Mouse (Mus musculus) limb, embryonic 14.5 days (tissue): ENCODE data around the gene Ank2. TPM values are rescaled to one million over a fixed set of nuclear protein-coding genes. Genes with fewer than 3 reads are reported as not detected.

Source experiments
- ATAC-seq: fragments of 200-750 bp; cut with Nextera tagmentation; 2 replicates; pipeline ENCODE4 v1.8.0; 2017; ENCODE audit warnings: low read depth, moderate number of reproducible peaks, moderate TSS enrichment; ENCODE audit not compliant: low FRiP score
- DNase-seq: peaks from one replicate; pipeline ENCODE4 v3.0.0-alpha.2; 2015; ENCODE audit warnings: low spot score
- H3K27ac ChIP-seq: fragments of 300-500 bp; sonication (generic); replicated peaks from 2 replicates; pipeline ENCODE4 v1.5.1; 2014; ENCODE audit warnings: low read depth, mild to moderate bottlenecking, low read length, moderate library complexity, mixed read lengths
- H3K27me3 ChIP-seq: fragments of 300-500 bp; sonication (generic); 2 replicates; pipeline ENCODE4 v1.6.1; 2014; ENCODE audit warnings: low read length, mixed read lengths; ENCODE audit not compliant: control insufficient read depth, insufficient read depth
- H3K36me3 ChIP-seq: fragments of 300-500 bp; sonication (generic); 2 replicates; pipeline ENCODE4 v1.6.1; 2014; ENCODE audit warnings: mild to moderate bottlenecking, low read length, moderate library complexity, mixed read lengths; ENCODE audit not compliant: control insufficient read depth, insufficient read depth
- H3K4me1 ChIP-seq: fragments of 300-500 bp; sonication (generic); 2 replicates; pipeline ENCODE4 v1.6.1; 2014; ENCODE audit warnings: antibody characterized with exemption, low read length, mixed read lengths; ENCODE audit not compliant: control insufficient read depth, insufficient read depth
- H3K4me2 ChIP-seq: fragments of 300-500 bp; sonication (generic); replicated peaks from 2 replicates; pipeline ENCODE4 v1.6.1; 2014; ENCODE audit warnings: low read depth, mild to moderate bottlenecking, low read length, moderate library complexity; ENCODE audit not compliant: severe bottlenecking
- H3K4me3 ChIP-seq: fragments of 300-500 bp; sonication (generic); replicated peaks from 2 replicates; pipeline ENCODE4 v1.5.1; 2014; ENCODE audit warnings: low read length
- H3K9ac ChIP-seq: fragments of 300-500 bp; sonication (generic); 2 replicates; pipeline ENCODE4 v1.6.1; 2014; ENCODE audit warnings: mild to moderate bottlenecking, low read depth, low read length, moderate library complexity; ENCODE audit not compliant: severe bottlenecking
- H3K9me3 ChIP-seq: fragments of 300-500 bp; sonication (generic); 2 replicates; pipeline ENCODE4 v1.6.1; 2016; ENCODE audit warnings: low read length; ENCODE audit not compliant: control insufficient read depth
- POLR2A ChIP-seq: fragments of 200-500 bp; IDR thresholded peaks from 2 replicates; pipeline ENCODE4 v1.8.0; 2012; ENCODE audit warnings: inconsistent platforms, mild to moderate bottlenecking, moderate library complexity, borderline replicate concordance; ENCODE audit not compliant: insufficient read depth, insufficient read length; ENCODE audit errors: extremely low read depth
- WGBS: fragments of 180-500 bp; shearing (Covaris S2); extraction: QIAGEN DNeasy Blood & Tissue Kit; methylation state at CpG from one replicate; pipeline ENCODE4 v1.1.7; 2014; 5-methylcytosine and 5-hydroxymethylcytosine counted together
- polyA plus RNA-seq, 2 experiments: library from polyadenylated mRNA; depleted of rRNA in 1 of 2; stranded (reverse) in 1 of 2; unstranded in 1 of 2; fragments of >200 nt; fragmentation: Nextera tagmentation in 1 of 2; extraction: Ambion mirVana in 1 of 2; gene quantifications; 2 replicates each; pipeline versions ENCODE4 v1.2.1 to v1.2.3; 2012 to 2014

Gene Ank2
- polyA plus RNA-seq, 2 experiments: 33.0 to 41.6 TPM

DNA sequence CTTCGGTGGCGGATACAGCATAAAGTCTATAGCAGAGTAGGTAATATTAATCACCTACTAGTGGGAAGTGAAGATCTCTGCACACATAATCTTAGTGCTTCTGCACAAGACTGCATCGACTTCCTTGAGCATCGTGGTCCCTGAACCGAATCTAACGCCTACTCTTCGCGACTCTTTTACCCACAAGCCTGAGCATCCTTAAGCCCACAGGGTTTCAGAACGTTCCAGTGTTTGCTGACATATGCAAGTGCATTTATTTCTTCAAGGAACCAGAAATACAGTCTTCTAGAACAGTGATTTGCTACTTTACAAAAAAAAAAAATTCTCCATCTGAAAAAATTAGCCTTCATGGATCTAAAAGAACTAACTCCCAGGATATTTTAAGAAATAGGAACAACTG, 527.6 kb downstream of the Ank2 start:
- 94% methylated on average over 9 of the region's 9 CpGs for WGBS
- no peak overlapping the region for H3K4me3 ChIP-seq
- no peak for ATAC-seq

DNA sequence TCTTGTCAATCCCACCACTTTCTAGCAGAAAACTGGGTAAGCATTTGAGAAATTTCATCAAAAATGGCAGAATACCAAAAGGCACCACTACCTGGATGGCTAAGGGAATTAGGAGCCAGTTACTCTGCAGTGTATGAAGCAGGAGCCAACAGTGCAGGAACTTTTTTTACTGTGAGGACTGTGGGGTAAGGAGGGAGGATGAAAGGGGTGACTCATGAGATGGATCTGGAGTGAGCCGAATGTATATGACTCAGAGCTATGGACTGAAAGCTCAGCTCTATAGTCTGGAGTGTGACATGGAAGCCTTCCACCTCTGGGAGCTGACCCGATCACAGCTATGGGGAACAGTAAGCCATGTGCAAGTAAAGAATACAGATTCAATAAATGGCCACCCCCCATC, 530.4 kb downstream of the Ank2 start:
- Histone ChIP-seq H3K4me1 (no peaks in the 10 kb centered on the region), H3K4me3 (no peak overlapping the region), H3K36me3 (peaks cover 7% of the 10 kb centered on the region; the same call in 1 of the 2 replicates), H3K27ac (no peak overlapping the region), H3K27me3 (no peaks in the 10 kb centered on the region), H3K9me3 (no peaks in the 10 kb centered on the region), H3K4me2 (no peak overlapping the region), H3K9ac (no peak overlapping the region)
- DNase-seq (no peak), ATAC-seq (no peak)
- WGBS: 87% methylated on average over 2 of the region's 2 CpGs
- no peak for TF ChIP-seq POLR2A

More for the DNA sequence above, 527.6 kb downstream of the Ank2 start:
- H3K27me3 ChIP-seq: no peaks in the 10 kb centered on the region
- H3K4me2 ChIP-seq: no peak overlapping the region
- TF ChIP-seq POLR2A: no peak
- no peaks in the 10 kb centered on the region for H3K36me3 ChIP-seq
- H3K9me3 ChIP-seq: no peaks in the 10 kb centered on the region
- H3K27ac ChIP-seq: no peak overlapping the region
- no peak for DNase-seq
- no peak overlapping the region for H3K9ac ChIP-seq
- H3K4me1 ChIP-seq: no peaks in the 10 kb centered on the region

- Histone ChIP-seq H3K36me3 (peaks cover 14% of the 10 kb centered on the region; the same call in 1 of the 2 replicates), H3K4me2 (no peak overlapping the region), H3K27ac (no peak overlapping the region), H3K27me3 (no peaks in the 10 kb centered on the region), H3K9ac (no peak overlapping the region), H3K4me3 (no peak overlapping the region), H3K4me1 (no peaks in the 10 kb centered on the region), H3K9me3 (no peaks in the 10 kb centered on the region)
- DNase-seq (no peak), ATAC-seq (no peak)
- TF ChIP-seq POLR2A: no peak
- 84% methylated on average over 2 of the region's 2 CpGs for WGBS
Observed at GRCm38 (mm10) chr3:126965767-126966166, 533.4 kb downstream of the Ank2 start.

DNA sequence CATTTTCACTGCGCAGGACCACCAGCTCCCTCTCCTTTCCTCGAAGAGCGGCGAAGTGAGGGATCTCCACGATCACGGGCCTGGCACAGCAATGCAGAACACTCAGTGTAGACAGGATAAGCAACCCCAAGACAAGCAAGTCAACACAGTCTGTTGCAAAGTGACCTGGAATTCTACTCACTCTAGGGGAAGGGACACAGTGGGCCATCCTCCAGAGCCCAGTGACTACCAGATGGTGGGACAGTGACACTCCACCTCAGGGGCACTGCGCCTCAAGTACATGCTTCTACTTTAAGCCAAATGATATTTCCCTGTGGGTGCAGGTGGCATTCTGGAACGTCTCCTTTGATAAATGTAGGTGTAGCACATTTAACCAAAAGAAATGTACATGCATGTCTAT, 536.8 kb downstream of the Ank2 start:
- ATAC-seq (no peak), DNase-seq (no peak)
- no peak overlapping the region for H3K4me3 ChIP-seq
- H3K4me2 ChIP-seq: no peak overlapping the region
- no peak for TF ChIP-seq POLR2A
- 97% methylated on average over 8 of the region's 8 CpGs for WGBS
- no peak overlapping the region for H3K9ac ChIP-seq
- H3K27ac ChIP-seq: no peak overlapping the region
- H3K4me1 ChIP-seq: no peaks in the 10 kb centered on the region
- no peaks in the 10 kb centered on the region for H3K27me3 ChIP-seq
- peaks cover 25% of the 10 kb centered on the region for H3K36me3 ChIP-seq
- no peaks in the 10 kb centered on the region for H3K9me3 ChIP-seq

DNA sequence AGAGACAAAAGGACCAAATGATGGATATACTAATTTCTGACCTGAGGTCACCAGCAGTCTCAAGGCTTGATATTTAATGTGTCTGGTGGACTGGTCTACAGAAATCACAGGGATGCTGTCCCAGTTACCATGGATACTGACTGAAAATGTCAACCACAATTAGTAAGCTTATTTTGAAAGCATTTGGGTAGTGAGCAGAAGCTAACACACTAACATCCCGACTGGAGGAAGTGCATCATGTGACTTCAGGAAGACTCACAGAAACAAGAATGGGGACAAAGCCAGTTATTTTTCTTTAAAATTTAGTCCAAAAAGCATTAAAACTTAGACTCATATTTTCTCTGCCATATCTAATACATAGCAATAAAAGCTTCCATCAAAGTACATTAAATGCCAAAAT, 546.5 kb downstream of the Ank2 start:
- WGBS: 81% methylated on average over 1 of the region's 1 CpGs
- no peak for ATAC-seq

DNA sequence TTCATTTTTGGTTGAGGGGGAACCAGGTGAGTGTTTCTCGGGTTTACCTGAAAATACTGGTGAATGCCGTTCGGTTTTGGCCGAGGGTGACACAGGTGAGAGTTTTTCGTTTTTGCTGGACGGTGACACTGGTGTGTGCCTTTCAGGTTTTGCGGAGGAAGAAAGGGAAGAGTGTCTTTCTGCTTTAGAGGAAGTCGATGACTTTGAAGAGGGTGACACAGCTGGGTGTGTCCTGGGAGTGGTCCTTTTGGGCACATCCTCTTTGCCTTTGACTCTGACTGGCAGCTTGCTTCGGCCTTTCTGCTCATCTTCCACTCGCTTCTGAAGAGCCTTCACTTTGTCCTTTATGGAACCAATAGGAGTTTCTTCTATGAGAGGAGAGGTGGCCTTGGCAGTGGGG, 552.6 kb downstream of the Ank2 start:
- ATAC-seq (no peak), DNase-seq (no peak)
- H3K4me1 ChIP-seq: no peaks in the 10 kb centered on the region
- H3K9me3 ChIP-seq: no peaks in the 10 kb centered on the region
- H3K9ac ChIP-seq: no peak overlapping the region
- H3K27ac ChIP-seq: no peak overlapping the region
- no peak overlapping the region for H3K4me3 ChIP-seq
- peaks cover 15% of the 10 kb centered on the region for H3K36me3 ChIP-seq
- 99% methylated on average over 10 of the region's 10 CpGs for WGBS
- no peak for TF ChIP-seq POLR2A
- no peaks in the 10 kb centered on the region for H3K27me3 ChIP-seq
- no peak overlapping the region for H3K4me2 ChIP-seq

More for the DNA sequence above, 546.5 kb downstream of the Ank2 start:
- Histone ChIP-seq H3K27me3 (no peaks in the 10 kb centered on the region), H3K36me3 (peaks cover 18% of the 10 kb centered on the region), H3K27ac (no peak overlapping the region), H3K4me2 (no peak overlapping the region), H3K9ac (no peak overlapping the region), H3K9me3 (no peaks in the 10 kb centered on the region), H3K4me3 (no peak overlapping the region), H3K4me1 (no peaks in the 10 kb centered on the region)
- no peak for TF ChIP-seq POLR2A
- DNase-seq: no peak
